In genomic region chr1:87213735-87214704, GRCm38 (mm10) we compare ENCODE assay signal across 7 mouse cellular contexts. TPM values are rescaled to one million over a fixed set of nuclear protein-coding genes. Genes with fewer than 3 reads are reported as not detected.
DNase-seq lines count a peak whose midpoint lies in the region; ATAC-seq lines count a peak whose summit lies in the region.

TSS of gene Eif4e2 (plus strand) at chr1:87213914.

- peak within 1 kb of the TSS; percentile 96 for H3K9ac ChIP-seq in embryonic facial prominence, embryonic 11.5 days (replicated peaks; ENCODE audit: low read length)
- peak within 1 kb of the TSS; percentile 93 for H3K9ac ChIP-seq in midbrain, embryonic 13.5 days (replicated peaks)

- H3K4me1 ChIP-seq in embryonic facial prominence, embryonic 11.5 days (ENCODE audit: control insufficient read depth, insufficient read depth, low read length): no peaks in the 10 kb centered on the region
- H3K4me1 ChIP-seq in limb, embryonic 10.5 days: peaks cover 24% of the 10 kb centered on the region
- H3K4me1 ChIP-seq in midbrain, embryonic 13.5 days (replicated peaks): peaks cover 45% of the 10 kb centered on the region

- peak; percentile 96 for ATAC-seq in embryonic facial prominence, embryonic 11.5 days (replicated peaks; ENCODE audit: insufficient number of reproducible peaks, low FRiP score, low TSS enrichment, low read depth)
- peak; percentile 91 for ATAC-seq in granulocyte monocyte progenitor cell, adult 5-6 weeks (replicated peaks; ENCODE audit: poor library complexity, severe bottlenecking)
- peak; percentile 98 for ATAC-seq in midbrain, embryonic 13.5 days

- H3K27ac ChIP-seq in embryonic facial prominence, embryonic 11.5 days (replicated peaks; ENCODE audit: low read depth, low read length): peak within 1 kb of the TSS; percentile 98
- peak within 1 kb of the TSS; percentile 99 for H3K27ac ChIP-seq in limb, embryonic 10.5 days
- H3K27ac ChIP-seq in midbrain, embryonic 13.5 days: peak within 1 kb of the TSS; percentile 98

- H3K4me3 ChIP-seq in embryonic facial prominence, embryonic 11.5 days (ENCODE audit: low read depth, low read length): peak within 1 kb of the TSS; percentile 86
- H3K4me3 ChIP-seq in limb, embryonic 10.5 days: peak within 1 kb of the TSS; percentile 88
- H3K4me3 ChIP-seq in midbrain, embryonic 13.5 days (replicated peaks): peak within 1 kb of the TSS; percentile 85

- no peaks in the 10 kb centered on the region for H3K27me3 ChIP-seq in embryonic facial prominence, embryonic 11.5 days (ENCODE audit: control insufficient read depth, insufficient read depth, low read length)
- H3K27me3 ChIP-seq in limb, embryonic 10.5 days (ENCODE audit: low read depth, poor library complexity, severe bottlenecking): peaks cover 4% of the 10 kb centered on the region; the same call in 1 of the 2 replicates
- H3K27me3 ChIP-seq in midbrain, embryonic 13.5 days: no peaks in the 10 kb centered on the region

- H3K4me2 ChIP-seq in embryonic facial prominence, embryonic 11.5 days (ENCODE audit: low read depth, low read length): peak within 1 kb of the TSS; percentile 71
- H3K4me2 ChIP-seq in midbrain, embryonic 13.5 days (replicated peaks): peak within 1 kb of the TSS; percentile 78

- DNase-seq in adrenal gland, postnatal 14 days: peak; percentile 98
- DNase-seq in embryonic facial prominence, embryonic 11.5 days (ENCODE audit: low spot score): peak; percentile 96
- DNase-seq in kidney, adult 11 months: peak; percentile 90
- peak; percentile 97 for DNase-seq in limb, embryonic 10.5 days (ENCODE audit: low spot score)
- peak; percentile 87 for DNase-seq in spleen, adult 12 weeks (ENCODE audit: low spot score)

- H3K36me3 ChIP-seq in embryonic facial prominence, embryonic 11.5 days (replicated peaks; ENCODE audit: control insufficient read depth, insufficient read depth, low read depth, low read length): no peaks in the 10 kb centered on the region
- H3K36me3 ChIP-seq in limb, embryonic 10.5 days: peaks cover 30% of the 10 kb centered on the region
- H3K36me3 ChIP-seq in midbrain, embryonic 13.5 days: peaks cover 4% of the 10 kb centered on the region; the same call in 1 of the 2 replicates

- no peaks in the 10 kb centered on the region for H3K9me3 ChIP-seq in embryonic facial prominence, embryonic 11.5 days (replicated peaks; ENCODE audit: control insufficient read depth, low read length)
- H3K9me3 ChIP-seq in limb, embryonic 10.5 days (replicated peaks): no peaks in the 10 kb centered on the region
- no peaks in the 10 kb centered on the region for H3K9me3 ChIP-seq in midbrain, embryonic 13.5 days

- WGBS in embryonic facial prominence, embryonic 11.5 days: under 1% methylated on average over 75 of the region's 99 CpGs
- WGBS in limb, embryonic 10.5 days: under 1% methylated on average over 98 of the region's 99 CpGs
- WGBS in midbrain, embryonic 13.5 days: under 1% methylated on average over 82 of the region's 99 CpGs

RNA-seq across cellular contexts. Expression of gene Eif4e2, which starts in this region (rescaled TPM):
- 94.4 and 104 TPM in 2 replicates for total RNA-seq in adrenal gland, postnatal 14 days (2021)
- polyA plus RNA-seq in embryonic facial prominence, embryonic 11.5 days (2014; fragmentation: Nextera tagmentation; extraction: Ambion mirVana): 141 and 148 TPM in 2 replicates
- 82.9 and 93.1 TPM in 2 replicates for total RNA-seq in granulocyte monocyte progenitor cell, adult 5-6 weeks (2014; fragmentation: Nextera tagmentation)
- 137 and 140 TPM in 2 replicates for total RNA-seq in granulocyte monocyte progenitor cell, adult 5-6 weeks (2017)
- 181 and 202 TPM in 2 replicates for polyA plus RNA-seq in limb, embryonic 10.5 days (2016; fragmentation: Nextera tagmentation; extraction: Ambion mirVana)
- 110 TPM in 2 replicates for polyA plus RNA-seq in midbrain, embryonic 13.5 days (2015; fragmentation: Nextera tagmentation; extraction: Ambion mirVana)

Comparison
In these comparisons a context has a peak if more than half of its experiments do, and no peak if none do; other contexts are left out.
1. Peak in every context shown above with its lines: DNase-seq, ATAC-seq, H3K4me3 ChIP-seq and H3K27ac ChIP-seq.